Mouse (Mus musculus): ENCODE data around the gene Wnt5b.
"Not testable (repeated sequence)": the region's sequence is repeated elsewhere in the genome, so short reads cannot be mapped to it uniquely, and the experiment has no call there.

Wnt5b gene

DNA sequence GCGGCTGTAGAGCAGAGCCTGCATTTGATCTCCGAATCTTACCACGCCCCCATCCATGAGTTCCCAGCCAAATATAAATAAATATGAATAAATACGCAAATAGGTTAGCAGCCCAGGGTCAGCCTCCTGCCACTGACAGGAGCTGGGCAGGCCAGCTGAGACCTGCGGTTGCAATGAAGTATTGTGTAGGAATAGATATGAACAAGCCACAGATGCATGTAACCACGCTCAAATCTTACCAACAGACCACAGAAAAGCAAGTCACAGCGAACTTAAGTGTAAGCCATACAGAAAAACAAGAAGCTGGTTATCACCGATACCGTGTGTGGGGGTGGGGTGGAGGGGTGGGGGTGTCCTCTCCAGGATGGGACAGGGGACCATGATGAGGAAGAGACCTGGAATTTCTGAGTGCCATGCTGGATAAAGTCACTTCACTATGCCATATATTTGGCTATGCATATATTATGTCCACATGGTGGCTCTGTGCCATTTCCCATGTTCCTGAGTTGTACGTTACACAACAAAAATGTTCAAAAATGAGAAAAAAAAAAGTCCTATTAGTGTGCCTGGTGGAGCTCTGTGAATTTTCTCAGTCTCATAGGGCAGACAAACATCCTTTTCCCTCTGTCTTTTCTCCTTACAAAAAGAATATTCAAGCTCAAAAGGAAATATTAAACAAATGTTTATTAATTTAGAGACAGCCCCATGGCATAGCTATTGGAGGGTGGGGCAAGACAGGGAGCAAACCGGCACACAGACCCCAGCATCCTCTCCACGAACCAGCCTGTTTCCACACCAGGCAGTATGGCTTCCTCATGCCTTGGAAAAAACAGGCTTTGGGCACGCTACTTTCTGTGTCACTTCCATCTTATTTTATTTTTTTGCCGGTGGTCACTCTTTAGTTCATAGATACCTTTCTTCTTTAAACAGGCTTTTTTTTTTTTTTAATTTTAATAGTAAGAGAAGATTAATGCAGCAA, 92.9 kb downstream of the Wnt5b start:
- DNase-seq (ENCODE audit: low spot score), result no peak

- no peak for DNase-seq (ENCODE audit: low spot score)
Measured at GRCm38 (mm10) chr6:119449060-119449499, 95.1 kb downstream of the Wnt5b start.

DNA sequence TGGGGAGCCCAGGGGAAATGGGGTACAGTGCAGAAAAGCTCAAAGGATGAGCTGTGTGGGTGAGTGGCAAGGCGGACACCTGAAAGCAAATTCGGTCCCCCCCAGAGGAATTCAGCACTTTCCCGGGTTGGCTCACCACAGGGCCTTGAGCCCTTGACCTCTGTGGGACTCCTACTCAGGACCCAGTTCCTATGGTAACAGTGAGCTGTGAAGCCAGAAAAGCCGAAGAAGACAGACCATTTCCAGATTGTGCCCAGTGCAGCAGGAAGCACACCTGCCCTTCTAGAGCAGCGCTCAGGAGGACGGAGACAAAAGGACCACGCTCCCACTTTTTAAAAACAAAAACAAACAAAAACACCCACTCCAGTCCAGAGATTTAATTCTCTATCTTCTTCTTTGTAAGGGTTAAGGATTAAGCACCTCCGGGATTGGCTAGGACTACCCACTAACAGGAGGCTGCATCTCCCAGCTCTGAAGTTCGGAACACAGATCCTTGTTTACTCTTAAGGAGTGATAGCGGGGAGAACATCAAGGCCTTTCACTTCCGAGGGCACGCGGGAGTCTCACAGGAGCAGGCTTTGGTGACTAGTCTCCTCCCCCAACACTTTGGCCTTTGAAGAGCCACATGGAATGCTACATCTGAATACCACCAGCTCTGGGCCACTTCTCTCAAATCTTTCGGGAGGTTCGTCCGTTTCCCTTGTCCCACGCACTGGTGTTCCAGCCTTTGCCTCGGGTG, 95.7 kb downstream of the Wnt5b start:
- DNase-seq (ENCODE audit: low spot score), result no peak

DNA sequence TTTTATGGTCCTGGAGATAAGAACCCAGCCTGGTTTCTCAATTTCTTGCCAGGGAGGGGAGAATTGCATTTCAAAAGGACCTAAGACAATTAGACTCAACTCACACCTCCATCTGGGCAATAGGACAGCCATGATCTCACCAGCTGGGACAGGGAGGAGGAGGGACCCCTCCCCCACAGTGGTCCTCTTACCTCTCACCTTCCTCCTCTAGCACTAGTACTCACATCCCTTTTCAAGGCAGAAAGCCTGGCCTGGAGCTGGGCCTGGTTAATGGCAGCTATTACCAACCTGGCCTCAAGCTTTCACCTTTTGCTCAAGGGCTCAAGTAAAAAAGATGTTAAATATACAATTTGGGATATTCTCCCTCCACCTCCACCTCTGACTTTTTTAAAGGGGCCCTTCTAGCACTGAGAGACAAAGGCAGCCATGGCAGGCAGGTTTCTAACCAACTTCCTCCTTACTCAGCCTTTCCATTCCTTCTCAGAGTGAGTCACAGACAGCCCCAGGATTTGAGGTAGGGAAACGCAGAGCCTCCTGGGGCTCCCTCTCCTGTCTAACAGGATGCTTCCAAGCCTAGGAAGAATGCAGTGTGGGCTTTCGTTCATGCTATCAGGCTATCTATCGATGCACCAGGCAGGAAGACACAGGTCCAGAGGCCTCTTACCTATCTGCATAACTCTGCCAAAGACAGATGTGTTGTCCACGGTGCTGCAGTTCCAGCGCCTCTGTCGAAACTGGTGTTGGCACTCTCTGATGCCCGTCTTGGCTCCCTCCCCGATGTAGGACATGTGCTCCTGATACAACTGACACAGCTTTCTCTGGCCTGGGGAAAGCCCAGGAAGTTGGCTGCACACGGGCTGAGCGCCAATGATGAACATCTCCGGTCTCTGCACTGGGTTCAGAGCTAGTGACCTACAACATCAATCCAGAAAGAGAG, 98.2 kb downstream of the Wnt5b start:
- no peak for DNase-seq (ENCODE audit: low spot score)

DNA sequence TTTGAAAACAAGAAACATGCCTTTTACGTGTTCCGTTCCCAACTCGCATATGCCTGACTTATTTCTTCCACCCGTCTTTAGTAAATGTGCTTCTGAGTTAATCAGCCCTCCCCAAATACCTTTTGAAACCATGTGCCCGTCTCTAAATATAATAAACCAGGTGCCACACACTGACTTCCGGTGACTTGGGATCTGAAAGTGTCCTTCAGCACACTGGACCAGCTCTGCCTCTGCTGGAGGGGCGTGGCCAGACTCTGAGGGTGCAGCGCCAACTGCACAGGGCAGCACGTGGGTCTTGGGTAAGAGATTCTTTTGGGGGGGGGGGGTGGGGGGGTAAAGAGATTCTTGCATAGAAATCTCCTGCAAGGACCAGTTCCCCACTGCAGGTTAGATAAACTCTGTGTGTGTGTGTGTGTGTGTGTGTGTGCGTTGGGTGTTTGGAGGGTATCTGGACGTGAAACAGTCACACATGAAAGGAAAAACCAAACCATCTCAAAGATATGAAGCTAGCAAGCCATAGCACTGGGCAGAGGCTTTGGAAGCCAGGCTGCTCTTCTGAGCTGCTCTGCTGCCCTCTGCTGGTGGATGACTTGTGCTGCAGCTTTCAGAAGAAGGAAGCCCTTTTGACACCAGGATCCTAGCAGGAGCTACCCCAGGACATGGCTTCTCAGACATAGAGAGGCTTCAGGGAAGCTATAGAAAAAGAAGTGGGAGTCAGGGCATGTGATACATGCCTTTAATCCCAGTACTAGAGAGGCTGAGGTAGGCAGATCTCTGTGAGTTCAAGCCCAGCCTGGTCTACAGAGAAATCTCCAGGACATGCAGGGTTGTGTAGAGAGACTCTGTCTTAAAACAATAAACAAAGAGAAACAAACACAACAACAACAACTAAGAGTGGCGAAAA, 100.2 kb downstream of the Wnt5b start:
- DNase-seq (ENCODE audit: low spot score), result peak; percentile 76

- not testable (repeated sequence) for DNase-seq (ENCODE audit: low spot score)
Measured at GRCm38 (mm10) chr6:119442729-119443128, 101.4 kb downstream of the Wnt5b start.

DNA sequence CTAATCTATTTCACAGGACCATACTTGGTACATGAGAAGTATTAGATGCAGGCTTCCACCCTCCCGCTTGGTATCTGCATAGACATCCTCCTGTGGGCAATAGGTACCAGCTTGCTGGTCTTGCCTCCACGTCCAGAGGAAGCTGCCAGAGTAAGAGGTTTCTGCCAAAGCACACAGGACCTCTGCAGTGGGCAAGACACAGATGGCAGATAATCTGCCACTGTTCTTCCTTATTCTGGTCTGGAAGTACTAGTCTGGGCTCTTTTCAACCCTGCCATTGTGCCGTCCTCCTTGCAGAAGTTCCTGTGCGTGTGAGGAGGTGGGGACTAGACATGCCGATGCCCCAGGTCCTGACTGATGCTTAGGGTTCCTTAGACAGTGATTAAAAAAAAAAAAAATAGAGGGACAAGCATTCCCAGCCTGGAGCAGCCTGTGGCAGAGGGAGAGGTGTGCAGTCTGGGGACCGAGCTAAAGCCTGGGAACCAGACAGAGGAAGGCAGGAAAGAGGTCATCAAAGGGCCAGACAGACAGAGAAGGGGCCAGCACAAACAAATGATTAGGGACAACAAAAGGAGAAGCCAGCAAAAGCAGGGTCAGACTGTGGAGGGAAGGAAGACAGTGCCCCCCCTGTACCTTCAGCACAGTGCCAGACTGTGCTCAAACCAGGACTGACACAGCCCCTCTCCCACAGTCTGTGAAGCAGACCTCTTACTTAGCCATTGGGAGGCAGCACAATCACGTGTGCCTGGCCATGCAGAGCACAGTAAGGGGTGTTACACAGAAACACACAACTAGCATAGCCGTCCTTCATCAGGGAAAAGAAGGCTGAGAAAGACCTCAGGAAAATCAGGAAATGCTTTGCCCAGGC, 106.0 kb downstream of the Wnt5b start:
- DNase-seq (ENCODE audit: low spot score), result no peak

GRCm38 (mm10) chr6:119434394-119434793, 109.8 kb downstream of the Wnt5b start:
- no peak for DNase-seq (ENCODE audit: low spot score)

DNA sequence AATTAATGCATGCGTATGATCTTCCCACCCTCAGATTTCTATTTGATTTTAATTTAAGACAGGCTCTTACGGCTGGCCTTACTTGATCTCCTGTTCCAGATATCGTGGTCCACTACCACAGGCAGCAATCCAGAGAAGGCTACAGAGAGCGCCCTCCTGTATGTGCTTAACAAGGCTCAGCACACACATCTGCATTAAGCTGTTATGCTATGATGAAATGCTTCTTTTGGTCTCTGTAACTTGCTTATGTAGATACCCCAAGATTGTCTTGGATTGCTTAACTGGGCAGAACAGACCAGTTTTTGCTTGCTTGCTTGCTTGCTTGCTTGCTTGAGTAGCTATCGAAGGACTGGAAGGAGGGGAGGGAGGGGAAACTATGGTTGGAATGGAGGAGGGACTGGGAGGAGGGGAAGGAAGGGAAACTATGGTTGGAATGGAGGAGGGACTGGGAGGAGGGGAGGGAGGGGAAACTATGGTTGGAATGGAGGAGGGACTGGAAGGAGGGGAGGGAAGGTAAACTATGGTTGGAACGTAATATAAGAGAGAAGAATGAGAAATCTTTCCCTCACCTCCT, 112.3 kb downstream of the Wnt5b start:
- no peak for DNase-seq (ENCODE audit: low spot score)

DNA sequence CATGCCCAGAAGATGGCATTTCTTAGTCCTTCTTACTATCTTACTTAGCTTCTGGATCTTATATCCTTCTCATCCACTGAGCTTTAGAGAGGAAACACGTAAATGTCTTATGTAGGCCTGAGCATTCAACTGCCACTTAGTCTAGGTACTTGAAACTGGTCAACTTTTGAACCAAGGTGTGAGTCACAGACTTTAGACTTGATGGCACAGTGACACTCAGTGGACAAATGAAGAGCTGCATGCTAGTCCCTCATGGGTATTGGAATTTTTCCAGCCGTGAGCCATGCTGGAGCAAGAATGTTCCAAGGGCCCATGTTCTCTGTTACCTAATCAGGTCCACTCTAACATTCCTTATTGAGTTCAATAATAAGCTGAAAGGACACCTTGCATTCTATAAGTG, 113.6 kb downstream of the Wnt5b start:
- DNase-seq (ENCODE audit: low spot score), result peak; percentile 76

GRCm38 (mm10) chr6:119429311-119429710, 114.8 kb downstream of the Wnt5b start:
- no peak for DNase-seq (ENCODE audit: low spot score)

- no peak for DNase-seq (ENCODE audit: low spot score)
Measured at GRCm38 (mm10) chr6:119428611-119429010, 115.5 kb downstream of the Wnt5b start.

GRCm38 (mm10) chr6:119421001-119421400, 123.1 kb downstream of the Wnt5b start:
- DNase-seq (ENCODE audit: low spot score), result no peak

DNA sequence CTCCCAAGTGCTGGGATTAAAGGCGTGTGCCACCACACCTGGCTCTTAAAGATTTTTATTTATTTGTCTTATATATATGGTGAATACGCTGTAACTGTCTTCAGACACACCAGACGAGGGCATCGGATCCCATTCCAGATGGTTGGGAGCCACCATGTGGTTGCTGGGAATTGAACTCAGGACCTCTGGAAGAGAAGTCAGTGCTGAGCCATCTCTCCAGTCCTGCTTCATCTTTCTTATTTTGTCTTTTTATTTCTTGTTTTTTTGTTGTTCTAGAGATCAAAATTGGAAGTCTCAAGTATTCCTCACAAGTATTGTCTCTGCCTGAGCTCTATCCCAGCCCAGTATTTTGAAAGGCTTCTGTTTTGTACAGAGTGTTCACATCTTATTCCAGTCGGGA, 123.8 kb downstream of the Wnt5b start:
- DNase-seq (ENCODE audit: low spot score), result no peak

DNA sequence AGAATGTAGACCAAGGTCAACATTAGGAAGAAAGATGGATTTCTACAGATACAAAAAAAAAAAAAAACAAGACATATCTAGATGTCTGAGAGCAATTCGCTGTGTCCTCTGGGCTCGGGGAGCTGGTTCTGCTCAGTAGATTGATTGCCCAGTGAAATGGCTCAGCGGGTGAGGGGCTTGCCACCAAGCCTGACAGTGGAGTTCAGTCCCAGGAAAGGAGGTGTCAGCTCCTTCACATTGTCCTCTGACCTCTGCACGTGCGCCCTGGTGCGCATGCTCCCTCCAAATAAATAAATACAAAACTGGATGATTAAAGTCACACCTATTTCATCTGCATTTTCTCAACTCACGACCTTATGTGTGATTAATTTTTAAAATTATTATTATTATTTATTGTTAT, 124.7 kb downstream of the Wnt5b start:
- no peak for DNase-seq (ENCODE audit: low spot score)

GRCm38 (mm10) chr6:119418392-119419251, 125.5 kb downstream of the Wnt5b start:
- peak; percentile 62 for DNase-seq (ENCODE audit: low spot score)

DNA sequence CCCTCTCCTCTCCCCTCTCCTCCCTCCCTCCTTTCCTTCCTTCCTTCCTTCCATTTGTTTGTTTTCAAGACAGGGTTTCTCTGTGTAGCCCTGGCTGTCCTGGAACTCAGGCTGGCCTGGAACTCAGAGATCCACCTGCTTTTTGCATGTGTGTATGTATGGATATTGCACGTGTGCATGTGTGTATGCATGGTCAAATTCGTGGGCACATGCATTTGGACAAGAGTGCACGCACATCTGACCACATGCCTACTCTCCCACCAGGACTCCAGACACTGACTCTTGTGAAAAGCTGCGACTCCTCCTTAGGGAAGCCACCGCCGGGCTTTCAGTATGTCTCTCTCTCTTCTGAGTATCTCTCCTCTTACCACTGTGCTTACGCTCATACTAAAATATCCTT, 126.3 kb downstream of the Wnt5b start:
- DNase-seq (ENCODE audit: low spot score), result no peak

DNA sequence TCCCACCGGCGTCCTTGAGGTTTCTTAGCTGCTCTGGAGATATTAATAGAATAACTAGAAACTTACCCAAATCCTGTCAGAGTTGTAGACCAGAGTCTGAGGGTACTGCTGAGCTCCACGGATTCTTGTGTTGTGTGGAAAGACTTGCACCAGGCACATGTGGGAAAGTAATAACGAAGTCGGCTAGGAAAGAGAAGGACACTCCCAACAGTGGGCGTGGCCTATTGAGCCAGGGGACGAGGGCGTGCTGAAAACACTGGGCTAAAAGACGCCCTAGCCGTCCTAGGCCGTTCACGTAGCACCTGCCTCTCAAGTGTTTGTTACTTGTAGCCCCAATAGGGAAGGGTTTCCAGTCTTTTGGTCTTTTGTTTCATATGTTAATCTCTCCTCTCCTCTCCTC, 126.8 kb downstream of the Wnt5b start, which contains the start of gene Adipor2:
TSS of gene Adipor2 (minus strand) at position 351 of the 400 bp plus-strand sequence.
- DNase-seq (ENCODE audit: low spot score), result peak; percentile 54

Measured in layer of hippocampus, adult 11-12 months (tissue).